Mouse (Mus musculus): ENCODE measurements around the gene Sox5.

The Sox5 gene

DNA sequence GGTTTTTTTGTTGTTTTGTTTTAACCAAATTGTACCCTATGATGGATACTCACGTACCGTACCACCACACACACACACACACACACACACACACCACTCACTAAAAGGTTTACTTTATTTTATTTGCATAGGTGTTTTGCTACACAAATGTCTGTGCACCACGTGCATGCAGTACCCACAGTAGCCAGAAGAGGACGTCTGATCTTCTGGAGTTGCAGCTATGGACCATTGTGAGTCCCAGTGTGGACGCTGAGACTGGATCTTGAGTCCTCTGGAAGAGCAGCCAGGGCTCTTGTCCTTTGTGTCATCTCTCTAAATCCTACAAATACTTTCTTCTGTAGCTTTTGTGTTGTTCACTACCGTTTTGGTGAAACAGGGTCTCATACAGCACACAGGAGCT lies 776.6 kb downstream of the Sox5 start:
- DNase-seq: no peak

DNA sequence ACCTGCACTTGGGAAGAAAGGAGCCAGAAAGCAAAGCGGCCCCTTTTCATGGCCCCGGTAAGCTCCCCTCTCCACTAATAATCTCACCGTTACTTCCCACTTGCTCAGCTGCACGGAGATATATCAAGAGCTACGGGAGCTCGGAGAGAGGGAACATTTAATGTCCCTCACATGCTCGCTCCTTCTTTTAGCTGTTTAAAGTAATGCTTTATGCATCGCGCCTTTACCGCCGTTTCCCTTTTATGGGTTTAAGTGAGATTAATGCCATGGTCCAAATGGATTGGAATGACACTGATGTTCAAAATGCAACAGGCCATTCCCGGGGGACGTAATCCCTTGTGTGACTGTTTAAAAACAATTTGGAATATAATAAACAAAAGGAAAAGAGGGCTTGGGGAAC lies 783.6 kb downstream of the Sox5 start:
- no peak for DNase-seq

DNA sequence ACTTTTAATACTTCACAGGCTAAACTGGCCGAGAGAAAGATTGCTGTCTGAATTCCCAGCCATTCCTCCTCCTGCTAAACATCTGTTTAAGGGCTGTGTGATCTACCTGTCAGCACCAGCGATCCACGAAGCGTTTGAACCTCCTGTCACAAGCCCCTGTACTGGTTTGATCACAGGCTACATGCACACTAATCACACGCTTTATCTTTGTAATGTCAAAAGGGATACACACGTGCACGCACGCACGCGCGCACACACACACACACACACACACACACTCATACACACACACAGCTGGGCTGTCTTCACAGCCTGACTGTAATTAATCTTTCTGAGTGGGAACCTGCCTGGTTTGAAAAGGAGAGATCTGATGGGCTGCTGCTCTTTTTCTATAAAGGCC lies 784.2 kb downstream of the Sox5 start:
- no peak for DNase-seq

DNA sequence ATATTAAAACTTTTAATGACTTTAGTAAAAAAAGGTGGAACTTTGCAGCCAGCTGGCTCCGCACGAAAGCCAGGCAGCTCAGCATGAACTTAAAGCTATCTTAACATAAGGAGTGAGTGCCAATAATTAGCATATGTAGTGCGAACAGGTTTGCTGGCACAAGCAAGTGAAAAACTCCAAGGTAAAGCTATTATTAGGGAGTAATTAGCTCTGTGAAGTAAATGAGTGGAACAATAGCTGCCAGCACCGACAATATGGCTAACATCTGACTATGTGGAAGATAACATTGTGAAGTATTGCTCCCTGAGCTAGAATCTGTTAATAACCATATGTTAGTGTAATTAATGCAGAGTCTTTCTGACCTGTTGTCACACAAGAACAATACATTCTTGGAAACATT lies 786.7 kb downstream of the Sox5 start:
- no peak for DNase-seq

DNA sequence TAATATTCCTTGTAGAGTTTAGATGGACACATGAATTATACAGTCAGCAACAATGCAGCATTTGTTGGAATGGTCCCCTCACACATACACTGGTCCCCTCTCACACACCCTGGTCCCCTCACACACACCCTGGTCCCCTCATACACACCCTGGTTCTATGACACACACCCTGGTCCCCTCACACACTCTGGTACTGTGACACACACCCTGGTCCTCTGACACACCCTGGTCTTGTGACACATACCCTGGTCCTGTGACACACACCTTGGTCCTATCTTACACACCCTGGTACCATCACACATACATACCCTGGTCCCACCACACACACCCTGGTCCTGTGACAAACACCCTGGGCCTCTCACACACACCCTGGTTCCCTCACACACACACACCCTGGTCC lies 794.2 kb downstream of the Sox5 start:
- DNase-seq: no peak

DNA sequence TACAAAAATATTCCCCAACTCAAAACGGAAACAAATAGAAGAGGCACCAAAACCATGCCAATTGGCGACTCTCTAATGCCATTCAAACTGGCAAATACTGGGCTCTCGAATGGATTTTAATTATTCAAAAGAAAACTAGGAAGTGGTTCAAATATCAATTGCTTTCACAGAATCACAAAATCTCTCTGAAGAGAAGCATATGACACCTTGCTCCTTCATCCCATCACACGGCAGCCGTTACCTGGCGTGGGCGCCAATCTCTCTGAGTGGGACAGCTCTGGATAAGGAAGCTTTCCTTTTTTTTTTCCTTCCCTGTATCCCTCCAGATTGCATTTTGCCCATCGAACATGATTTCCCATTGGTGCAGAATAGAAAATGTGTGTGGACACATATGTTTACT lies 801.6 kb downstream of the Sox5 start:
- no peak for DNase-seq

DNA sequence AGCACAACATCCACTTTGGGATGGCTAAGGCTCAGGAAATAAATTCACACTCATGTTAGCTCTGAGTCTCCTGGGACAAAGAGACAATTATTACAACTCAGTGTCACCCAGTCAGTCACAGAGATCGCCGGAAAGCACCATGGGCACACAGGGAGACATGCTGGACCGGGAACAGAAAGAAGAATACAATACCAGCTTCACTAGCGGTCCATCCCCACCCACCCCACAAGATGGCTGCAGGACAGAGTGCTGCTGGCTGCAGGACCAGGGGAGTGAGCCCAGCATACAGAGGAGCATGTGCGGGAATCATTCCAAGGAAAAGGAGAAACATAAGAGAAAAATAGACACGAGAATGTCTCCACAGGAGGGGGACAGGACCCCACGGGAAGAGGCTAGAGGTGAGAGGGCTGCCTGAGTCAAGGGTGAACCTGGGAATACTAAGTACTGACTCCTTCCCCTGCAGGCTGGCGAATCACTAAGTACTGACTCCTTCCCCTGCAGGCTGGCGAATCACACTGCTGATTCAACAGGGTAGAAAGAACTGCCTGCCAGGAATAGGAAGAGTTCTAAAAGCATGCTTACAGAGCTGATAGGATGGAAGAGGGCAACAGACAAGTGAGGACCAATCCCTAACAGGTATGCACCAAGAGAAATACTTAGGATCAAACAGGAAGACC lies 813.9 kb downstream of the Sox5 start:
- no peak for DNase-seq

DNA sequence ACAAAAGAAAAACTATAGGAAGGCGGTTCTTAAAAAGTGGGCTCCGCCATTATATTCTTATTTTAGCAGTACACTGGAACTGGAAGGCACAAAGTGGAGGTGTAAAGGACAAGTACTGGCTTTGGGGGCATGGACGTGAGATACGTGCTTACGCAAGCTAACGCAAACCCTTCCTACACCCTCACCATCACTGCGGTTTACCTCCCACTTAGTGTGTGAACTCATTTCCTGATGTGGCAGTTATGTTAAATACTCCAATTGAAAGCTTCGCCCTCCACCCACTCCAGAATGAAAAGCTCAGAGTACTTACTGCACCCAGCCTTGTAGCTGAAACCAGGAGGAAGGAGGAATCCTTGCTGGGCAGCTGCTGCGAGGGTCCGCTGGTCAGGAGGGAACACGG lies 821.3 kb downstream of the Sox5 start:
- no peak for DNase-seq

DNA sequence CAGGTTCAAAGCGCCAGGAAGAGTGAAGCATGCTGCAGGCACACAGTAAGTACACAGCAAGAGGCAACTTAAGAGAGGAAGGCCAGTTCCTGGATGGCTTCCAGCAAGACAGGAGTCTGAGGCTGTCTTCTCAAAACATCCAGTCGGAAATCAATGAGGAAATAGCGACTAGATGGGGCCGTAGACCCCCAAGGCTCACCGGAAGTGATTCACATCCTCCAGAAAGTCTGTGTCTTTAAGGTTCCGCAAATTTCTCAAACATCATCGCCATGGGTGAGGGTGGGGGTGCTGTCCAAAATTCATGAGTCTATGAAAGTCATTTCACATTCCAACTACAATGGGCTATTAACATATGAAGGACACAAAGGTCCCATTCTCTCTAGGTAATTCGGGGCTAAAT lies 821.7 kb downstream of the Sox5 start:
- no peak for DNase-seq

DNA sequence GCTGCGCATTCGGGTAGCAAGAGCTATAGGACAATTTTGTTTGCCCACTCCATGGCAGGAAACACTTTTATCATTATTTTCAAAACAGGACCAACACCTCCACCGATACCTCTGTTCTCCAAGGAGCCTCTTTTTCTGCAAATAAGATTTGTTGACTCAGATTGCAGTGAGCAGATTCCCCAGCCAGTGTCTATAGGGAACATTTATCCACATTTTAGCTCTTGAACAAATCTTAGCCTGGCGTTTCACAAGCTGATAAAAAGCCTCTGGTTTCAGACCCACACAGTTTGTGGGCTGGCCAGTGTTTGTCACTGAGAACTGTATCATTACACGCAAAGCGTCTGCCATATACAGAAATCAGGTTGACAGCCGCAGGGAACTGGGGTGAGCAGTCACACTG lies 823.4 kb downstream of the Sox5 start:
- no peak for DNase-seq

DNA sequence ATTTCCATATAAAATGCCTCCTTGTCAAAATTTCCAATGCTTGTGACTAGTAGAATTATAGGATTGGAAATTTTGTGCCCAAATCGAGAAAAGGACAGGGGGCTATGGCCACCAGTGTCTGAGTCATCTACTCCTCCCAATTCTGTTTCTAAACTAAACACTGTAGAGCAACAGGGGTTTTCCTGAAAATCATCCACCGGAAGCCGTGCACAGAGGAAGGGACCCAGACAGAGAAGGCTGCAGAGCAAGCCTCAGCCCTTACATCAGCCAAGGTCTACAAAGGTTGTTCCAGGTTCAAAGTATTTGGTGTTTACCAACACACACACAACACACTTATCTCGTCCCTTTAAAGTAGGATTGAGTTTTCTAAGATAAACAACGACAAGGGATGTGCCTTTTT lies 824.7 kb downstream of the Sox5 start:
- no peak for DNase-seq

DNA sequence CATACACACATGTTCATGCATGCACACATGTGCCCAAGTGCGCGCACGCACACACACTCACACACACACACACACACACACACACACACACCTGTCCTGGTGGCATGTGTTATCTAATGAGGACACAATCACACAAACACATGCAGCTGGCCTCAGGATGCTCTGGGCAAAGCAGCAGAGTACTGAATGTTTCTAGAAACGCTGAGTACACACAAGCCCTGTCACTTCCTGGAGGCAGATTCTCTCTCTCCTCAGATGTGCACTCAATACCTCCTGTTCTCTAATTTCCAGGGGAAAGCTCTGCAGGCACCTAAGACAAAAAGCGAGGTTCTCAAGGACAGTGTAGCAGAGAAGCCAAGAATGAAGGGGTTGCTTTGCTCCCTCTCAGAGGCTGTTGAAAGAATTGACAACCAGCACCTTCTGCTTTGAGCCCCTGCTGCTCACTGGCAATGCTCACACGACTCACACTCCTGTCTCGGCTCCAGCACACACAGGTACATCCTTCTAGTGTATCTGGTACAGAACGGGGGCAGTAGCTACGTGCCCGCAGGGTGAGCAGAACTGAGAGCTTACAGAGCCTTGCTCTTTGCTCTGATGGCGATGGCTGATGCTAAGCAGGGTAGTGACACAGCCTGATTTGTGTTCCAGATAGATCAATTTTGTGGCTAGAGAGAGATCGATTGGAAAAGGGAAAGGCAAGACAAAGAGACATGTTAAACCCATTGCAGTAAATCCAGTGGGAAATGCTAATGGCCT lies 833.0 kb downstream of the Sox5 start:
- no peak for DNase-seq

DNA sequence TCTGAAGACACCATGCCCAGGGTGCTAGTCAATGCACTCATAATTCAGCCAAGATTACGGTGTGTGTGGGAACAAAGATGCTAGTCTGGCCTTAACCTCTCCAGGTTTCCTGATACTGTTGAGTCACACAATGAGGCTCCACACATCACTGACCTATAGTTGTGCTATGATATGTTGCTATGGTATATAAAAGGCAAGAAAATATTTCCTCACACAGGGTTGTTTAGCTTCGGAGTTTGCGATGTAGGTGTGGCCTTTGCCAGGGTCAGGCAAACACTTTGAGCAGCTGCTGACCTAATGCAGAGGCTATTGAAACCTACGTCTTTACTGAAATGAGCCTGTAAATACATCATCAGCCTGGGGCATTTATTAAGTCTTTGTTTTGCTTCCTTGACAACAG lies 833.7 kb downstream of the Sox5 start:
- no peak for DNase-seq

DNA sequence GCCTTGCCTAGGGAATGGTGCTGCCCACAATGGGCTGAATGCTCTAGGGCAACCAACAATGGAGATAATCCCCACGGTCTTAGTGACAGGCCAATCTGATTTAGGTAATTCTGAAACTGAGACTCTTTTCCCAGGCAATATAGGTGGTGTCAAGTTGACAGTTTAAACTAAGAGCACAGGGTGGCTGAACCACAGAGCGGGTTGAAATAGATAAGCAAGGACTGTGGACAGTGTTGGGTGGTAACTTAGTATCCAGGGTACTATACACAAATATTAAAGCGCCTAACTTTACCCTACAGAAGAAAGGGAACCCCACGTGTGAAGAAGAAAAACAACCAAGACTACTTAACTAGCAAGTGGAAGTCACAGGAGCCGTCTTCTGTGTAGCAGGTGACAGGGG lies 838.7 kb downstream of the Sox5 start:
- no peak for DNase-seq

DNA sequence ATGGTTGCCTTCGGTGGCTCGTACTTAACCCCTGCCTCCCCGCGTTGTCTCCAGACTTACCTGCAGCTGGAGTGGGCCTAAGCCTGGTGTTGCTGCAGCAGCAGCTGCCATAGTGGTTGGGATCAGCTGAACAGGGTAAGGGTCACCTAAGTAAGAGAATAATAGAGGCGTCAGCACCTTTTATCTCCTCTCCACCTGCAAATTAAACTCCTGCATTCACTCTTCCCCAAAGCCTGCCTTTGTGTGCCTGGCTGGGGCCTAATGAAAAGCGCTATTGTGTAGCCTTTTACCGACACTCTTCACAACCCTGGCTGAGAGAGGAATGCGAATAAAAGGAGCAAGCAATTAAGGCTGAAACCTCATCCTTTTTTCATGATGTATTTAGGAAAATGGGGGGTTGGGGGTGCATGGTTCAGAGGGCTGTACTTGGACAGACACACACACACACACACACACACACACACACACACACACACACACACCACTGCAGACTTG lies 840.4 kb downstream of the Sox5 start:
- no peak for DNase-seq

DNA sequence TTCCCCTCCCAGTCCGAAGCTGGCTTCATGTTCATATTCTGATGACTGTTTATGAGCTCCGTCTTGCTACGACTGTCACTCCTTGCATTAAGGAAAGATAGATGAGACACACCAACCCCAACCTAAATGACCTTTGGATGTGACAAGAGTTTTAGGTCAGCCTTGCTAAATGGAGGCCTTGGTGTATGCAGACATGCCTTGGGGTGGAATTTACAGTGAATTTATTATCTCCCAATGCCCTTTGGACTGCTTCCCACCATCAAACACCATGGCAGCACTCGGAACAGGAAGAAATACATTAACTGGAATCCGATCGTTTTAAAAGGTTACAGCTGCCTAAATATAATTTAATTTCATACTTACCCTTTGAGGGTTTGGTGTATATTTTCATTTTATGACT lies 858.6 kb downstream of the Sox5 start:
- no peak for DNase-seq

DNA sequence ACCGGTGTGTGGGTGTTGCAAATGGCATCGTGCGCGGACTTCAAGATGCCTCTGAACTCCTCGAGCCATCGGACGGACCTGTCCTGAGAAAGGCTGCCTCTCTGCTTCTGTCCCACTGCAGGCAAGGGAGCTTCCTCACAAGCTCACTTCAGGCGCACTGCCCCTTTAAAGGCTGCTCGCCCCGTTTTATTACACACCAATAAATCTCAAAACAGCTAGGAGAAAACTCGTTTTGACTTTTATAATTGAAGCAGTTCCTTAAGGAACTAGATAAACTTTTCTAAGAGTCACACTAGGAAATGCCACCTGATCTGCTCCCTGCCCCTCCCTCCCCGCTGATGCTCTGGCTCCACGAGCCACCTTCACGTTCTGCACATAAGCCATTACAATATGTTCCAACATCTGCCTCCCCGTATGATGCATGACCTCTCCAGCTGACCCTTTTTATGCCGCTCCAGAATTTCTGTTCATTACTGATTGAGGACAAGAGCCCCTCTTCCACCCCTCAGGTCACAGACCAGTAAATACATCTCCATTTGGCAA lies 863.3 kb downstream of the Sox5 start:
- DNase-seq: no peak

DNA sequence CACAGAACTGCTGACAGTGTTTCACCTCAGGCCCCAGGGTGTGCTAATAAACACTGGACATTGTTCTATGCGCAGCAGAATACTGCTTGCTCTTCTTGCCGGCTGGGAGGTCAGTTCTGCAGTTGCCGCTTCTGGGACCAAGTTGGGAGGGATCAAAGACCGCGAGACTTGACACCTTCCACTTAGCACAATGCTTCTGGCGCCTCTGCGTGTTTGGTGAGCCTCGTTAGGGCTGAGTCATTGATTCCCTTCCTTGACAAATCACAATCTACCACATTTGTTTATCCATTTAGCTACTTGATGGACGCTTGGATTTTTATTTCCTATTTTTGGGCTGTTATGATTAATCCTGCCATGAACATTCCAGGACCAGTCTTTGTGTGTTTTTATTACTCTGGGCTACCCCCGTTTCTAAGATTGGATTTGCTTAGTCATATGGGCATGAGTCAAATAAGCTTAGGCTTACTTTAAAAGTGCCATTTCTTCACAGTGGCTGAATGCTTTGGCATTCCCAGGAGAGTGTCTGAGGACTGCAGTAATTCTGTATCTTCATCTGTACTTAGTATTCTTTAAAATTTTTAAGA lies 865.5 kb downstream of the Sox5 start:
- DNase-seq: no peak

DNA sequence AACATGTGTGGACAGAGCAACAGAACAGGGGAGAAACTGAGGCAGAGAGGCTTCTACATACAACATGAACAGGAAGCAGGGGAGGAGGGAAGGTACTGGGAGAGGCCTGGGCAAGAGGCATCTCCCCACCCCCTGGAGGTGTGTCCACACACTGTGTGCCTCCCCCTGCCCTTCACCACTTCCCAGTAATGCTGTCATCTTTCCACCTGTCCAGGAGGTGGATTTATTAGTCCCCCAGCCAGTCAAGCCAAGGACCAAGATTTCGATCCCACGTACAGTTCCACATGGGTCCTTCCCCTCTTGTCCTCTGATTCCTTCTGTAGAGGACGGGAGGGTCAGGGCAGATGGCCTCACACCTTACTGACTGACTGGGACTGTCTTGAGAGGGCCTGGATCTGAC lies 866.1 kb downstream of the Sox5 start:
- DNase-seq: no peak

DNA sequence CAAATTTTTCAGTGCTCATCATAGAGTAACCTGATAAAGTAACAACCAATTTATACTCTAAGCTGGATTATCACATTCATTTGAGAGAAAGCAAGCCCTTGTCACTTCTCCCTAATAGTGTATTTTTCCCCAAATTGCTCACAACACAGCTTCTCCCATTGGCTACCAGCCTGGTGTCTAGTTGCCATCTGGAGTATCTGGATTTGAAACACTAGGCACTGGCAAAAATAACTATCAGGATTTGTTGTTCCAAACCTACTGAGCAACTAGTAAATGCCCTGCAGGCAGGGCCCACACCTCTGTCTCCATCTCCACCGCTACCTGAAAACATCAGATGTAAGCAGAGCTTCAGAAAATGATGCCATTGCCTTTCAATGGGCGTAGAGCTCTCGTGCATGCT lies 869.5 kb downstream of the Sox5 start:
- no peak for DNase-seq

DNA sequence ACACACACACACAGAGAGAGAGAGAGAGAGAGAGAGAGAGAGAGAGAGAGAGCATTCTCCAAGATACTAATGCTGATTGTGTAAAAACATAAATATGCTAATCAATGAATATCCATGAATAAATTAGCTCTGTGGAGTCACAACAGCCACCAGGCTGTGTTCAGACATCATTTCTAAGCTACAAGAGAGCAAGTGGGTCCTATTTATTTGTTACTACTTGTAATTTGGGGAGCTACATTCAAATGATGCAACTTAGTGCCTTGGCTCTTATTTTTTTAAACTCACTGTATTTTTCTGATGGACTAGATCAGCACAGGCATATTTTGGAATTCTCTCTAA lies 877.1 kb downstream of the Sox5 start:
- no peak for DNase-seq

DNA sequence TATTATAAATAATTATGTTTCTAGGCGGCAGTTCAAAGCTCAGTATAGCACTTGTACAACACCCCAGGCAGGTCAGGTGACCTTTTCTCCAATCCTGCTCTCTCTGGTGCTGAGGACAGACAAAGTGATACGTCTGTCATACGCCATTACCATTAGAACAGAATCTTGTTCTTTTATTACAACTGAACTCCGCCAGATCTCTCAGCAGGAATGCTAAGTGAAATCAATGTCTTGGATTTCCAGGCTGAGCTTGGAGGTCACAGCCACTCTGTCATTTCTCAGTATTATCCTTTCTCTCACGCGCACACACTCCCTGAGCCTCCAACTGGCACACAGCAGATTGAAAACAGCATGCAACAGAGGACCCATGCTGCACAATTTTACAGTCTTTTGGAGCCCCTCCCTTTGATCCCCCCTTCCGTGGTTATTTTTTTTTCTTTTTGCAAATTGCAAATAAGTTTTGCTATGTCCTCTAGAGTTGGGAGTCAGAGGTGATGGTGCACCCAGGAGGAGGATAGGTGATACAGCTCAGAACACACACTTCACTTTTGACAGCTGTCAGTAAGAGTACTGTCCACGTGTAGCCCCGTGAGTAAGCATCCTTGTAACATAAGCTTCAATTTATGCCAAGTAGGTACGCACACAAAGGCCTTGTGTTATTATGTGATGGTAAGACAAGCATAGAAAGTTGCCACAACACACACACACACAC lies 877.6 kb downstream of the Sox5 start:
- no peak for DNase-seq

DNA sequence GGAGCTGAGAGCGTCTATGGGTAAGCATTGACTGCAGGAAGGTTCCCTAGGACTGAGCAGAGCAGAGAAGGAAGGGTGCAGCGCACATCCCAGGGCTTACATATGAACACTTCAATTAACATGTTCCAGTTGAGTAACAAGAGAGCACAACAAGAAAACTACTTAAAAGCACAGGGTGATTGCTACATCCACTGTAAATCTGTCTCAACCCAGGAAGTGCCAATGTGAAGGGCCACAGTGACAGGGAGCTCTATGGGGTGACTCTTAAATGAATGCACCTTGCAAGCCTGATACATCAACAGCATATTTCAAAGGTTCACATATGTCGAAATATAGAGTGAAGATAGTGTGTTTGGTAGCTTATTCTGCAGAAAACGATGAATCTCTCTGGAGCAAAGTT lies 880.9 kb downstream of the Sox5 start:
- DNase-seq: no peak

DNA sequence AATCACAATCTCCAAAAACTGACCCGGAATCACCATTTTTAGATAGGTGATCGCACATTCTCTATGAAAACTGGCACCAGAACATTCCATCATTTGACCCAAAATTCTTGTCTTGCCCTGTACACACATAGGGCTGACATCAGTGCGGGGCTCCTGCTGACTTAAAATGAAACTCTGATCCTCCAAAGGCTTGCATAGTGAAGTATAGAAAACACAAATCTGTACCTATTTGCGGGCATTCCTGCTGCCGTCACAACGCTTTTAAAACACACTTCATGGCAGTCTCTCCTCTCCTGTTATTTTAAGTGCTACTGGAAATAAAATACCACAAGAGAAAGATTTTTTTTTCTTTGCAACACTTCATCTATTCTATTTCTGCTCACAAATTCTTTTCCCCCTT lies 886.7 kb downstream of the Sox5 start:
- DNase-seq: no peak

Measured in B cell, adult 2 months (primary cell).